Mouse (Mus musculus): ENCODE data around the gene Tmem120a. TPM values are rescaled to one million over a fixed set of nuclear protein-coding genes. Genes with fewer than 3 reads are reported as not detected.

The Tmem120a gene
- polyA plus RNA-seq, 1 experiment, result 118 TPM

GRCm38 (mm10) chr5:135712803-135713202 lies 31.4 kb downstream of the Tmem120a start:
- WGBS, result 77% methylated on average over 4 of the region's 4 CpGs
- no peak for DNase-seq (ENCODE audit: low read depth, low spot score)

- WGBS, result 90% methylated on average over 13 of the region's 13 CpGs
- no peak for DNase-seq (ENCODE audit: low read depth, low spot score)
These were observed 32.5 kb downstream of the Tmem120a start for GRCm38 (mm10) chr5:135711582-135712355.

GRCm38 (mm10) chr5:135710599-135711214 lies 33.5 kb downstream of the Tmem120a start:
- 71% methylated on average over 7 of the region's 7 CpGs for WGBS
- DNase-seq (ENCODE audit: low read depth, low spot score), result no peak

GRCm38 (mm10) chr5:135709716-135710115 lies 34.5 kb downstream of the Tmem120a start:
- WGBS, result 94% methylated on average over 5 of the region's 5 CpGs
- DNase-seq (ENCODE audit: low read depth, low spot score), result no peak

- 52% methylated on average over 1 of the region's 1 CpGs for WGBS
- no peak for DNase-seq (ENCODE audit: low read depth, low spot score)
These were observed 36.4 kb downstream of the Tmem120a start for GRCm38 (mm10) chr5:135707855-135708254.

GRCm38 (mm10) chr5:135707039-135707438 lies 37.2 kb downstream of the Tmem120a start:
- DNase-seq (ENCODE audit: low read depth, low spot score), result no peak
- 95% methylated on average over 13 of the region's 13 CpGs for WGBS

- DNase-seq (ENCODE audit: low read depth, low spot score), result no peak
- 91% methylated on average over 4 of the region's 4 CpGs for WGBS
These were observed 38.9 kb downstream of the Tmem120a start for GRCm38 (mm10) chr5:135705383-135705782.

GRCm38 (mm10) chr5:135703431-135703830 lies 40.8 kb downstream of the Tmem120a start:
- DNase-seq (ENCODE audit: low read depth, low spot score), result no peak
- WGBS, result 91% methylated on average over 7 of the region's 7 CpGs

GRCm38 (mm10) chr5:135702682-135703192 lies 41.5 kb downstream of the Tmem120a start:
- no peak for DNase-seq (ENCODE audit: low read depth, low spot score)
- WGBS, result 63% methylated on average over 15 of the region's 15 CpGs

GRCm38 (mm10) chr5:135702190-135702589 lies 42.1 kb downstream of the Tmem120a start:
- DNase-seq (ENCODE audit: low read depth, low spot score), result no peak
- 83% methylated on average over 6 of the region's 6 CpGs for WGBS

- WGBS, result 96% methylated on average over 4 of the region's 4 CpGs
- no peak for DNase-seq (ENCODE audit: low read depth, low spot score)
These were observed 42.6 kb downstream of the Tmem120a start for GRCm38 (mm10) chr5:135701601-135702000.

GRCm38 (mm10) chr5:135697711-135698111 lies 46.5 kb downstream of the Tmem120a start:
- DNase-seq (ENCODE audit: low read depth, low spot score), result no peak
- 60% methylated on average over 5 of the region's 5 CpGs for WGBS

- DNase-seq (ENCODE audit: low read depth, low spot score), result no peak
- 21% methylated on average over 7 of the region's 7 CpGs for WGBS
These were observed 48.9 kb downstream of the Tmem120a start for GRCm38 (mm10) chr5:135695277-135695721.

GRCm38 (mm10) chr5:135693281-135693853 lies 50.9 kb downstream of the Tmem120a start:
- no peak for DNase-seq (ENCODE audit: low read depth, low spot score)
- WGBS, result 87% methylated on average over 5 of the region's 5 CpGs

- WGBS, result 68% methylated on average over 4 of the region's 4 CpGs
- no peak for DNase-seq (ENCODE audit: low read depth, low spot score)
These were observed 53.0 kb downstream of the Tmem120a start for GRCm38 (mm10) chr5:135691266-135691665.

GRCm38 (mm10) chr5:135690401-135690800 lies 53.8 kb downstream of the Tmem120a start:
- WGBS, result 75% methylated on average over 5 of the region's 5 CpGs
- DNase-seq (ENCODE audit: low read depth, low spot score), result no peak

Other genes with a start within 250 kb of the Tmem120a start
- gene Hip1, start 199.3 kb downstream of the Tmem120a start, polyA plus RNA-seq (2012; rRNA removed), result 4.1 and 7.6 TPM in 2 replicates
- not detected in 2 replicates for gene Ccl26, start 180.9 kb downstream of the Tmem120a start, polyA plus RNA-seq (2012; rRNA removed)
- gene Ccl24, start 171.4 kb downstream of the Tmem120a start, polyA plus RNA-seq (2012; rRNA removed), result 0.30 and 2.4 TPM in 2 replicates
- 15.9 and 17.3 TPM in 2 replicates for gene Rhbdd2, start 111.8 kb downstream of the Tmem120a start, polyA plus RNA-seq (2012; rRNA removed)
- 54.2 and 111 TPM in 2 replicates for gene Por, start 74.4 kb downstream of the Tmem120a start, polyA plus RNA-seq (2012; rRNA removed)
- 0.16 and 0.23 TPM in 2 replicates for gene Styxl1, start 33.9 kb upstream of the Tmem120a start, polyA plus RNA-seq (2012; rRNA removed)
- 922 and 1,860 TPM in 2 replicates for gene Mdh2, start 34.0 kb upstream of the Tmem120a start, polyA plus RNA-seq (2012; rRNA removed)
- gene Srrm3, start 62.4 kb upstream of the Tmem120a start, polyA plus RNA-seq (2012; rRNA removed), result 0.15 and 0.17 TPM in 2 replicates
- 119 and 133 TPM in 2 replicates for gene Hspb1, start 143.5 kb upstream of the Tmem120a start, polyA plus RNA-seq (2012; rRNA removed)
- gene Ywhag, start 190.2 kb upstream of the Tmem120a start, polyA plus RNA-seq (2012; rRNA removed), result 41.6 and 44.1 TPM in 2 replicates
- 4.6 and 4.9 TPM in 2 replicates for gene Ssc4d, start 230.1 kb upstream of the Tmem120a start, polyA plus RNA-seq (2012; rRNA removed)
- gene Zp3, start 235.7 kb upstream of the Tmem120a start, polyA plus RNA-seq (2012; rRNA removed), result not detected in 2 replicates